Mouse (Mus musculus): ENCODE measurements around the gene Sobp.

DNA sequence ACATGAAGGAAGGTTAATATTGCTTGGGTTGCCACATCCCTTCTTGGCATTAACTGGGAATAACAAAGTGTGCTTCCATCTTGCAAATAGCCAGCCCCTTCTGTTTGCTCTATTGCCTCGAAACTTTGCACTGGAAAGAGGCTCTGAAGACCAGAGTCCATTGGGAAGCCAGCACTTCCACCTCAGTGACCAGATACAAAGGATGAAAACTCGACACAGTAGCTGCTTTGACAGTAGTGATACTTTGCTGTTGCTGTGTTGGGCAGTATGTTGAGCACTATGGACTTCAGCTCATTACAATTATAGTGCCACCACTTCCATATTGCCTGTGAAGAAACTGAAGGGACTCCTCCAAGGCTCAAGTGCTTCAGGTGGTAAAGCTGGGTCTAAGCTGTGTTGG, 86.9 kb downstream of the Sobp start:
- TF ChIP-seq CTCF (IDR thresholded peaks at IDR 0.05; ENCODE audit: low read depth), result no peak
- TF ChIP-seq EP300 (IDR thresholded peaks at IDR 0.05; ENCODE audit: low read depth), result no peak
